Mouse (Mus musculus): ENCODE measurements around the gene Brs3.

Gene Brs3

GRCm38 (mm10) chrX:57042774-57043173 is at the start of gene Brs3:
TSS of gene Brs3 (plus strand) at chrX:57043074.
- no peak for DNase-seq

- no peak for DNase-seq
Observed at GRCm38 (mm10) chrX:57012891-57013290, 30.0 kb upstream of the Brs3 start.

GRCm38 (mm10) chrX:57043869-57044268 is 995 bp downstream of the Brs3 start:
- no peak for DNase-seq

GRCm38 (mm10) chrX:57052848-57053173 is 9.9 kb downstream of the Brs3 start:
- DNase-seq = no peak

GRCm38 (mm10) chrX:57053174-57053992 is 10.5 kb downstream of the Brs3 start, which contains the start of gene Htatsf1:
TSS of gene Htatsf1 (plus strand) at chrX:57053583.
- peak; percentile 87 for DNase-seq

- DNase-seq = no peak
Observed at GRCm38 (mm10) chrX:57053993-57054385, 11.1 kb downstream of the Brs3 start.

GRCm38 (mm10) chrX:57081496-57081895 is 38.6 kb downstream of the Brs3 start:
- no peak for DNase-seq

GRCm38 (mm10) chrX:57087806-57088205 is 44.9 kb downstream of the Brs3 start, which contains the start of gene Vgll1:
TSS of gene Vgll1 (plus strand) at chrX:57088106.
- no peak for DNase-seq

Data from embryo, embryonic 11 days (tissue).